Mouse (Mus musculus): ENCODE results near the gene Myo5a. TPM values are rescaled to one million over a fixed set of nuclear protein-coding genes. Genes with fewer than 3 reads are reported as not detected.

Myo5a gene
- polyA plus RNA-seq, 1 experiment from 2014 or later, result 13.1 TPM

- no peak for DNase-seq (ENCODE audit: low spot score)
Observed at GRCm38 (mm10) chr9:75221420-75222287, 150.8 kb downstream of the Myo5a start.

GRCm38 (mm10) chr9:75231841-75232746 lies 161.3 kb downstream of the Myo5a start, which contains the start of gene Myo5c:
TSS of gene Myo5c (plus strand) at chr9:75232020.
- Histone ChIP-seq H3K27me3 (replicated peaks; ENCODE audit: control insufficient read depth, insufficient read depth, low read length) (peaks cover 22% of the 10 kb centered on the region), H3K4me2 (ENCODE audit: low read length) (peak within 1 kb of the TSS; percentile 67), H3K4me1 (replicated peaks; ENCODE audit: control insufficient read depth, insufficient read depth, low read length) (0 out of 2 replicates have a peak, but pooled peaks cover 9% of the 10 kb centered on the region), H3K9me3 (ENCODE audit: control insufficient read depth, low read length) (no peaks in the 10 kb centered on the region), H3K9ac (ENCODE audit: low read length) (peak within 1 kb of the TSS; percentile 44), H3K36me3 (ENCODE audit: control insufficient read depth, insufficient read depth, low read length) (no peaks in the 10 kb centered on the region), H3K4me3 (ENCODE audit: low read depth, low read length) (peak within 1 kb of the TSS; percentile 44), H3K27ac (ENCODE audit: low read depth) (no peak within 1 kb of the TSS)
- peak; percentile 68 for DNase-seq (ENCODE audit: low spot score)
- peak; percentile 73 for ATAC-seq (replicated peaks; ENCODE audit: low FRiP score, low TSS enrichment, low read depth)
- 3% methylated on average over 48 of the region's 48 CpGs for WGBS

More at GRCm38 (mm10) chr9:75221420-75222287, 150.8 kb downstream of the Myo5a start:
- 61% methylated on average over 10 of the region's 10 CpGs for WGBS
- Histone ChIP-seq H3K27me3 (replicated peaks; ENCODE audit: control insufficient read depth, insufficient read depth, low read length) (no peaks in the 10 kb centered on the region), H3K9ac (ENCODE audit: low read length) (no peak overlapping the region), H3K4me2 (ENCODE audit: low read length) (no peak overlapping the region), H3K4me1 (replicated peaks; ENCODE audit: control insufficient read depth, insufficient read depth, low read length) (no peaks in the 10 kb centered on the region), H3K9me3 (ENCODE audit: control insufficient read depth, low read length) (no peaks in the 10 kb centered on the region), H3K4me3 (ENCODE audit: low read depth, low read length) (no peak overlapping the region), H3K36me3 (ENCODE audit: control insufficient read depth, insufficient read depth, low read length) (peaks cover 11% of the 10 kb centered on the region; the same call in 1 of the 2 replicates), H3K27ac (ENCODE audit: low read depth) (no peak overlapping the region)
- ATAC-seq (replicated peaks; ENCODE audit: low FRiP score, low TSS enrichment, low read depth), result 0 out of 2 replicates have a peak, but pooled peaks have one; percentile 12

- H3K4me2 ChIP-seq (ENCODE audit: low read length), result no peak overlapping the region
- H3K9me3 ChIP-seq (ENCODE audit: control insufficient read depth, low read length), result no peaks in the 10 kb centered on the region
- H3K4me1 ChIP-seq (replicated peaks; ENCODE audit: control insufficient read depth, insufficient read depth, low read length), result 0 out of 2 replicates have a peak, but pooled peaks cover 9% of the 10 kb centered on the region
- ATAC-seq (replicated peaks; ENCODE audit: low FRiP score, low TSS enrichment, low read depth) (no peak), DNase-seq (ENCODE audit: low spot score) (no peak)
- no peak overlapping the region for H3K4me3 ChIP-seq (ENCODE audit: low read depth, low read length)
- 41% methylated on average over 8 of the region's 8 CpGs for WGBS
- H3K27me3 ChIP-seq (replicated peaks; ENCODE audit: control insufficient read depth, insufficient read depth, low read length), result peaks cover 22% of the 10 kb centered on the region
- no peak overlapping the region for H3K9ac ChIP-seq (ENCODE audit: low read length)
- H3K27ac ChIP-seq (ENCODE audit: low read depth), result no peak overlapping the region
- no peaks in the 10 kb centered on the region for H3K36me3 ChIP-seq (ENCODE audit: control insufficient read depth, insufficient read depth, low read length)
Observed at GRCm38 (mm10) chr9:75232860-75233259, 162.0 kb downstream of the Myo5a start.

GRCm38 (mm10) chr9:75234271-75234741 lies 163.5 kb downstream of the Myo5a start:
- Histone ChIP-seq H3K4me2 (ENCODE audit: low read length) (no peak overlapping the region), H3K27me3 (replicated peaks; ENCODE audit: control insufficient read depth, insufficient read depth, low read length) (peaks cover 22% of the 10 kb centered on the region), H3K9me3 (ENCODE audit: control insufficient read depth, low read length) (no peaks in the 10 kb centered on the region), H3K9ac (ENCODE audit: low read length) (no peak overlapping the region), H3K36me3 (ENCODE audit: control insufficient read depth, insufficient read depth, low read length) (no peaks in the 10 kb centered on the region), H3K27ac (ENCODE audit: low read depth) (peak overlapping the region; percentile 33; the same call in 1 of the 2 replicates), H3K4me3 (ENCODE audit: low read depth, low read length) (no peak overlapping the region), H3K4me1 (replicated peaks; ENCODE audit: control insufficient read depth, insufficient read depth, low read length) (0 out of 2 replicates have a peak, but pooled peaks cover 9% of the 10 kb centered on the region)
- DNase-seq (ENCODE audit: low spot score) (no peak), ATAC-seq (replicated peaks; ENCODE audit: low FRiP score, low TSS enrichment, low read depth) (peak; percentile 63; the same call in 1 of the 2 replicates)
- WGBS, result 19% methylated on average over 7 of the region's 7 CpGs

GRCm38 (mm10) chr9:75234983-75235627 lies 164.3 kb downstream of the Myo5a start:
- Histone ChIP-seq H3K4me3 (ENCODE audit: low read depth, low read length) (no peak overlapping the region), H3K9me3 (ENCODE audit: control insufficient read depth, low read length) (no peaks in the 10 kb centered on the region), H3K4me1 (replicated peaks; ENCODE audit: control insufficient read depth, insufficient read depth, low read length) (0 out of 2 replicates have a peak, but pooled peaks cover 9% of the 10 kb centered on the region), H3K4me2 (ENCODE audit: low read length) (no peak overlapping the region), H3K36me3 (ENCODE audit: control insufficient read depth, insufficient read depth, low read length) (no peaks in the 10 kb centered on the region), H3K9ac (ENCODE audit: low read length) (no peak overlapping the region), H3K27me3 (replicated peaks; ENCODE audit: control insufficient read depth, insufficient read depth, low read length) (peaks cover 22% of the 10 kb centered on the region), H3K27ac (ENCODE audit: low read depth) (no peak overlapping the region)
- no peak for DNase-seq (ENCODE audit: low spot score)
- 72% methylated on average over 12 of the region's 12 CpGs for WGBS
- ATAC-seq (replicated peaks; ENCODE audit: low FRiP score, low TSS enrichment, low read depth), result no peak

GRCm38 (mm10) chr9:75235696-75236095 lies 164.9 kb downstream of the Myo5a start:
- 66% methylated on average over 2 of the region's 2 CpGs for WGBS
- no peak overlapping the region for H3K27ac ChIP-seq (ENCODE audit: low read depth)
- H3K36me3 ChIP-seq (ENCODE audit: control insufficient read depth, insufficient read depth, low read length), result no peaks in the 10 kb centered on the region
- peaks cover 22% of the 10 kb centered on the region for H3K27me3 ChIP-seq (replicated peaks; ENCODE audit: control insufficient read depth, insufficient read depth, low read length)
- no peak for ATAC-seq (replicated peaks; ENCODE audit: low FRiP score, low TSS enrichment, low read depth)
- no peak overlapping the region for H3K9ac ChIP-seq (ENCODE audit: low read length)
- H3K4me2 ChIP-seq (ENCODE audit: low read length), result no peak overlapping the region
- H3K4me1 ChIP-seq (replicated peaks; ENCODE audit: control insufficient read depth, insufficient read depth, low read length), result 0 out of 2 replicates have a peak, but pooled peaks cover 9% of the 10 kb centered on the region
- no peak for DNase-seq (ENCODE audit: low spot score)
- no peaks in the 10 kb centered on the region for H3K9me3 ChIP-seq (ENCODE audit: control insufficient read depth, low read length)
- no peak overlapping the region for H3K4me3 ChIP-seq (ENCODE audit: low read depth, low read length)

- Histone ChIP-seq H3K4me3 (ENCODE audit: low read depth, low read length) (no peak overlapping the region), H3K27ac (ENCODE audit: low read depth) (no peak overlapping the region; the same call in 1 of the 2 replicates), H3K9ac (ENCODE audit: low read length) (no peak overlapping the region), H3K27me3 (replicated peaks; ENCODE audit: control insufficient read depth, insufficient read depth, low read length) (peaks cover 14% of the 10 kb centered on the region), H3K36me3 (ENCODE audit: control insufficient read depth, insufficient read depth, low read length) (no peaks in the 10 kb centered on the region), H3K9me3 (ENCODE audit: control insufficient read depth, low read length) (no peaks in the 10 kb centered on the region), H3K4me2 (ENCODE audit: low read length) (no peak overlapping the region), H3K4me1 (replicated peaks; ENCODE audit: control insufficient read depth, insufficient read depth, low read length) (0 out of 2 replicates have a peak, but pooled peaks cover 9% of the 10 kb centered on the region)
- no peak for DNase-seq (ENCODE audit: low spot score)
- WGBS, result 77% methylated on average over 12 of the region's 12 CpGs
- ATAC-seq (replicated peaks; ENCODE audit: low FRiP score, low TSS enrichment, low read depth), result 0 out of 2 replicates have a peak, but pooled peaks have one; percentile 14
Observed at GRCm38 (mm10) chr9:75236416-75237308, 165.8 kb downstream of the Myo5a start.
